Mouse (Mus musculus) right cerebral cortex, postnatal 10 days (tissue): ENCODE measurements at regions not wholly inside any gene's neighbourhood (a gene's known extent, or its start where the extent isn't known, plus 50 kb on each side); places are given as distances from the start of the nearest gene placed in this dataset.
A peak's percentile ranks its signal among the peaks of the same experiment; 100 is the strongest.

Experiments used
- DNase-seq, 2 experiments: peaks; one replicate each; pipeline ENCODE4 v3.0.0; 2021; ENCODE audit warnings: low spot score in 2 of 2

GRCm38 (mm10) chr6:100176914-100177560 is 110.2 kb downstream of the Rybp start:
- DNase-seq = no peak

DNA sequence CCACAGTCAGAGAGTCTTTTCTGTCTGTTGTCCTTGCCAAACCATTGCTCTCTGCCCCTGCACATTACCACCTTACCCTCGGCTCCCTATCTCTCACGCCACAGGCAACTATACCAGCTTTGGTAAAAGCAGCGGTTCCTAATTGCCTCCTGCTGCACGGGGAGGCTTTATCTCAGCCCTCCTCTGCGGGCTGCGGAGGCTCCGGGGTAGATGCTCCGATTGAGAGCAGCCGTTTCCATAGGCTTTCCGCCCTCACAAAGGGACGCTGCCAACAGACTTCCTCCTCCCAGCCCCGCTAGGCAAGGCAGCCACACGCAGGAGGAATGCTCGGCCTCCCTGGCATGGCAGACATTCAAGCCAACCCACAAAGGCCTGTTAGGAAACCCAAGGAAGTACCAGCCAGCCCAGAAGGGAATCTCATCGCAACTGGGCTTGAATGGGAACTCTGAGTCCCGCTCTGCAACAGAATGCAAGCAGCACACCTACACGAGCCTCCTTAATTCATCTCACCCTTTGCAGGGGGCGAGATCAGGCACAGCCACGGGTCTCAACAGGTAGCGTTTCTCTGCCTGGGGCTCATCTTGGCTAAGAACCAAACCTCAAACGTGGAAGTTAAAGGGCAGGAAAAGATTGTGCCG is 116.5 kb downstream of the Rybp start:
- DNase-seq = peak; percentile 80 to 82

GRCm38 (mm10) chr6:100167321-100167720 is 120.0 kb downstream of the Rybp start:
- DNase-seq = no peak

- DNase-seq = no peak
Observed at GRCm38 (mm10) chr6:100165746-100166145, 121.5 kb downstream of the Rybp start.

DNA sequence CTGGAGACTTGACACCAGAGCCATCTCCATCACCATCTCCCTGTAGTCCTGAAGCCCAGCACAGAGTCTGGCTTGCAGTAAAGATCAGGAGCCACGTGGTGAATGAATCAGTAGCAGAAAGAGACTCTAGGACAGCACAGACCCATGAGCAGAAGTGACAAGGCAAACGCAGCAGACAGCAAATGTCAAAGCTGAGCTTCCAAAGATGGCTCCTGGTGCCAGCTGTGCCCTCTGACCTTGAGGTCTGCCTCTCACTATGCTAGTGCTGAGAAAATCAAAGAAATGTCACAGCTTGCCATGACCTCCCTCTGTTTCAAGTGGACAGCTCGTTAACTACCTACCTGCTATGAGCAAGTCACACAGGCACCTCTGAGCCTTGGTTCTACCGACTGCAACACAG is 123.1 kb downstream of the Rybp start:
- DNase-seq = no peak

DNA sequence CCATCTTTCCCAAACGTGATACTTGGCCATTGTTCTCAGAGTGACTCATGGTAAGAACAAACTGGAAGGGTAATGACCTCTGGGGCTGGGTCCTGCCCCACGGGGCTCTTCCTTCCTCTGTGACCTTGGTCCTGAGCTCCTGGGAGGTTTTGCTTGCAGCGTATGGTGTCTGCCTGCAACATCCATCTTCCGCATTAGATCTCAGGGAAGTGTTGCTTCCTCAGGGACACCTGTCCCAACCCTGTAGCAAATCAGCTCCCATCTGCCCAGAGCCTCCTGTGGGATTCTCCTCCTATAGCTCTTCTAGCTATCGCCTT is 123.5 kb downstream of the Rybp start:
- DNase-seq = no peak

- DNase-seq = peak; percentile 89
Observed at GRCm38 (mm10) chr6:100162961-100163813, 124.1 kb downstream of the Rybp start.

DNA sequence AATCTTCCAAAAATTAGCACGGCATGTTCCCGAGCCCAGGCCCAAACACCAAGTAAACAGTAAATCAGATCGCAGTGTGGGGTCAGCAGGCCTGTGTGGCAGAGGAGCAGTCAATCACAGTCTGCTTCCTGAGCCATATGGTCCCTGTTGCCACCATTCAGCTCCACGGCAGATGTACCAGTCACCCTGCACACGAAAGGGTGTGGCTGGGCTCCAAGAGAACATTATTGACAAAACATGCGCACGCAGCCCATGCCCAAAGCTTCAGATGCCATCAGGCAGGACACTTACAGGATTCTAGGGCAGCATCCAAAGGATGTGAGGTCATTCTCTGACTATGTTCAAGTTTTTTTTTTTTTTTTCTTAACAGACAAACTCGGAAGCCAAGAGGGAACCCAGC is 126.6 kb downstream of the Rybp start:
- DNase-seq = no peak

GRCm38 (mm10) chr6:100159817-100160216 is 127.5 kb downstream of the Rybp start:
- no peak for DNase-seq

- DNase-seq = no peak
Observed at GRCm38 (mm10) chr6:100159246-100159645, 128.0 kb downstream of the Rybp start.

- DNase-seq = peak; percentile 53 to 62
Observed at GRCm38 (mm10) chr6:100157288-100157687, 130.0 kb downstream of the Rybp start.

- DNase-seq = no peak
Observed at GRCm38 (mm10) chr6:100156163-100156562, 131.1 kb downstream of the Rybp start.

GRCm38 (mm10) chr6:100155676-100156075 is 131.6 kb downstream of the Rybp start:
- peak; percentile 34 to 46 for DNase-seq

DNA sequence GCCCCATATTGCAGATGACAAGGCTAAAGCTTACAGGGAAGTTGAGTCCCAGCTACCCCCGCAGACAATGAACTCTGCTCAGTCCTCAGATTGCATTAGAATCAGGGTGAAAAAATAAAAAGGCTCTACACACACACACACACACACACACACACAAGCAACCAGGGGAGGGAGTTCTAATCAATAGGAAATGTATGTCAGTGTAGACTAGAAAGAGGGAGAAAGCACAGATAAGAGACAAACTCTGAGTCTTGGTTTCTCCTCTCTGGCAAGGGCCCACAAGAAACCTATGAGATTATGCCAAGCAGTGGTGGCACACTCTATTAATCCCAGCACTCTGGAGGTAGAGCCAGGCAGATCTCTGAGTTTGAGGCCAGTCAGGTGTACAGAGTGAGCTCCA is 135.8 kb downstream of the Rybp start:
- no peak for DNase-seq

- DNase-seq = no peak
Observed at GRCm38 (mm10) chr6:100150703-100151208, 136.5 kb downstream of the Rybp start.

DNA sequence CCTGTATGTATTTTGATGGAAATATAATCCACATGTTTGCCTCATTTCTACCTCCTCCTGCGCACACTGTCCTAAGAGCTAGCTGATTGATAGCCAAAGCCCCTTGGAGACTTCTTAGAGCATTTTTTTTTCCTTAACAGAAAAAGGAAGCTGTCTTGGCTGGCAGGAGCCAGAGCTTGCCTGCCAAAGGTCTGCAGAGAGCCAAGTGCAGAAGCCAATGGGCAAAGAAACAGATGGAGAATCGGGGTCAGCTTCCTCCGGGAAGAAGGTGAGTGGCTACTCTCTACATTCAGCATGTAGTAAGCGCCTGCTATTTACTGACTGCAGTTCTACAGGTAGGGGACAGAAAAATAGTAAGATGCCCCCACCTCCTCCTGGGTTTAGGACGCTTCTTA is 137.8 kb downstream of the Rybp start:
- DNase-seq = no peak

DNA sequence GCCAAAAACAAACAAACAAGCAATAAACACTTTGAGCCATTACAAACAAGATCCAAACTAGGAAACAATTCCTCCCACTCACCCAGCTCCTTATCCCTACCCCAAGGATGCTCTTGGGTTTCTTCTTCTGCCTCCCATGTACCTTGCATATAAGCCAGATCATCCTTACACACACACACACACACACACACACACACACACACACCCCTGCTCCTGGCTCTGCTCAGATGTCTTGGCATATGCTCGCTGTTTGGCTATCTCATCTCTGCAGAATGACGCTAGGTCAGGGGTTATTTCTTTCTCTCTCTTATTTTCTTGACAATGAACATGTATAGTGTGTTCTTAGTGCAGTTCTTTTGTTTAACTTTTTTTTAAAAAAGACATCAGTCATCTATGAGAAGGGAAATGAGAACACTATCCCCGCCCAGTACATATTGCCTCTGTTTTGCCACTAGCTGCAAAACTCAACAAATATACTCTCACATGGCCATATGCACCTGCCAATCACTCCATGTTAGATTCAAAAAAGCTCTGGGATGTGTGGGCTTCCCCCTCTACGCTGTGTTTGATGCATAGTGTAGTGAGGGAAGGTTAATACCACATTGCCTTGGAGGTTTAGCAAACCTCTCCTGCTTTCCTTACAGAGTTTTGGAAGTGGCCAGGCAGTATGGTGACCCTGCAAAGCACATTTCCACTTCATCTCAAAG is 138.4 kb downstream of the Rybp start:
- DNase-seq = no peak

- DNase-seq = peak; percentile 66 to 67
Observed at GRCm38 (mm10) chr6:100146360-100146935, 140.8 kb downstream of the Rybp start.

DNA sequence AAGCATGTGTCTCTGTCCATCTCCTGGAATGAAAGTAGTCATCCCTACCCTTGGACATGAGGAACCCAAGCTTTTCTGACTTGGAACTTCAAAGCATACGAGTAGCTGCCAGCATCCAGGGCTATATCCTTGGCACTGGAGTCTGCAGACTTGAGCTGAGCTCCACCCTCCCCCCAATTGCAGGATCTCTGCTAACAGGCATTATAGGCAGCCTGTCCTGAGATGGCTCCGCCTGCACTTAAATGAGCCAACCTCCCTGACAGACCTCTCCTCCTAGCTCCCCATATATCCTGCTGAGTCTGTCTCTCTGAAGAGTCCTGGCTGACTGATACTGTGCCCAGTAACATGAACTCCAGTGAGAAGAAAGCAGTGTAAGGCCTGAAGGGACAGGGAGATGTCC is 141.4 kb downstream of the Rybp start:
- no peak for DNase-seq

- no peak for DNase-seq
Observed at GRCm38 (mm10) chr6:100144544-100145287, 142.6 kb downstream of the Rybp start.
